Mouse (Mus musculus) ES-Bruce4 (cell line): ENCODE data around the gene Itga9. TPM values are rescaled to one million over a fixed set of nuclear protein-coding genes. Genes with fewer than 3 reads are reported as not detected.

Source experiments
- H3K27ac ChIP-seq: 2 replicates; pipeline ENCODE4 v1.5.1; 2012; ENCODE audit warnings: low read length, inconsistent platforms; ENCODE audit not compliant: insufficient read depth
- H3K27me3 ChIP-seq: 2 replicates; pipeline ENCODE4 v1.6.1; 2012; ENCODE audit warnings: mild to moderate bottlenecking, low read length, inconsistent platforms; ENCODE audit not compliant: control insufficient read depth, poor library complexity, insufficient read depth, severe bottlenecking
- H3K36me3 ChIP-seq: 2 replicates; pipeline ENCODE4 v1.6.1; 2012; ENCODE audit warnings: inconsistent platforms, mild to moderate bottlenecking, low read length, moderate library complexity; ENCODE audit not compliant: control insufficient read depth, poor library complexity, insufficient read depth, severe bottlenecking
- H3K4me1 ChIP-seq: one replicate; pipeline ENCODE4 v1.8.1; 2011; ENCODE audit warnings: low read length; ENCODE audit not compliant: control insufficient read depth, insufficient read depth
- H3K4me3 ChIP-seq: 2 replicates; pipeline ENCODE4 v1.5.1; 2011; ENCODE audit warnings: low read depth, mild to moderate bottlenecking, low read length
- H3K9ac ChIP-seq: 2 replicates; pipeline ENCODE4 v1.6.1; 2012; ENCODE audit warnings: low read depth, mild to moderate bottlenecking, inconsistent platforms; ENCODE audit not compliant: poor library complexity, severe bottlenecking
- H3K9me3 ChIP-seq: replicated peaks from 2 replicates; pipeline ENCODE4 v1.6.1; 2012; ENCODE audit warnings: mild to moderate bottlenecking, low read length, inconsistent platforms; ENCODE audit not compliant: control insufficient read depth, poor library complexity, insufficient read depth, severe bottlenecking
- CTCF ChIP-seq: IDR thresholded peaks from one replicate; pipeline ENCODE4 v1.8.1; 2011; ENCODE audit warnings: low read depth, low read length
- EP300 ChIP-seq: IDR thresholded peaks from 2 replicates; pipeline ENCODE4 v1.6.1; 2011; ENCODE audit warnings: low read depth, low read length; ENCODE audit not compliant: insufficient read depth
- POLR2A ChIP-seq: IDR thresholded peaks from one replicate; pipeline ENCODE4 v1.8.1; 2011; ENCODE audit warnings: low read length; ENCODE audit not compliant: insufficient read depth
- polyA plus RNA-seq: library from polyadenylated mRNA; stranded (reverse); fragments of >200 nt; gene quantifications from 2 replicates; pipeline ENCODE4 v1.2.4, GENCODE M21; 2011; ENCODE audit warnings: low read depth; ENCODE audit not compliant: missing spikeins, insufficient read depth, insufficient read length

Itga9 gene
- polyA plus RNA-seq, 1 experiment: 5.2 TPM

DNA sequence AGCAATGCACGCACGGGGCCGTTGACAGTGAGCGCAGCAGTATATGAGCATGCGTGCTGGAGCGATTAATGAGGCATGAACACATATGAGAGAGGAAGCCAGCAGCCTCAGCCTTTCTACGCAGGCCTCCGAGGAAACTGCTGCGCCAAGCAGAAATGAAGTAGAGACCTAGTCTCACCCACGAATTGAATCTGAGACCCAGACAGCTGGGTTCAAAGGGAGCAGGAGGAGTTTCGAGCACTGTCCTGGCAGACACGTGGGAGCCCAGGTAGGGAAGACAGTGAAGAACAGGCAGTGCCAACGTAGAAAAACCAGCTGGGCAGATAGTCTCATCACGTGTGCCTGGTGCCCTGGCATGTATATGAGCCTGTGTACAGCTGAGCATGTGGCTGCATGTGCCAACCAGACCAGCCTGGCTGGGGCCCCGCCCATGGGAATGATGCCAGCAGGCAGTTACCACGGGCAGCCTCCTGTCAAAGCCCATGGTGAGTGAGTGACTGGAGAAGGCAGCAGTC, 313.2 kb downstream of the Itga9 start:
- Histone ChIP-seq H3K9me3 (no peaks in the 10 kb centered on the region), H3K27ac (no peak overlapping the region), H3K4me1 (no peaks in the 10 kb centered on the region), H3K4me3 (no peak overlapping the region), H3K36me3 (no peaks in the 10 kb centered on the region), H3K27me3 (no peaks in the 10 kb centered on the region), H3K9ac (no peak overlapping the region)
- TF ChIP-seq POLR2A: no peak
- no peak for TF ChIP-seq EP300
- TF ChIP-seq CTCF: no peak

DNA sequence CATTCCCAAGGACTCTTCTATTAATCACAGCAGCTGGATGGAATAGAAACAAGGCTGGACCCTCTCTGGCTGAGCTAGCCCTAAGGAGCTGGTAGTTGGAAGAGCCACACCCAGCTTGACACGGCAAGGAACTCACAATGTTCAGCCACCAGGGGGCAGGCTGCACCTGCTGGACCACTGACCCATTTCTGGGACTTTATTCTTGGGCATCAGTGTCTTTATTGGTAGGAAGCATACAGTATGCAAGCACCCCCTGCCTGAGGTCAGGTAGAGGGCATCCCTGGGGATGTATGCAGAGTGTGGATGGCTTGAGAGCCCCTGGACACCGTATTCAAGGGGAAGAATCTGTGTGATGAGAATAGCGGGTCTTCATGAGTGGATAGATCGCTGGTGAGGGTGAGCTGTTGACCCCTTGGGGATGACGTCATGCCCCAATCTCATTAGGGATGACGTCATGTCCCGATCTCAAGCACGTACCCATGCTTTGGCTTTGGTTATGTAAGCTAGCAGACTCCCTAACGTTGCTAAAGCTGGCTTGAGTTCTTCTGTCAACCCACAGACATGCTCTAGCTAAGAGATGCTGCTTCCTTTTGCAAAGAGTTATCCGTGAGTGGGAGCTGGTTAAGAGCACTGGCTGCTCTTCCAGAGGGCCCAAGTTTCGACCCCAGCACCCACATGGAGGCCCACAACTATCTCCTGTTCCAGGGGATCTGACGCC, 314.5 kb downstream of the Itga9 start:
- peak; percentile 44; the same call in 1 of the 2 replicates for TF ChIP-seq EP300
- TF ChIP-seq POLR2A: no peak
- TF ChIP-seq CTCF: peak; percentile 97
- Histone ChIP-seq H3K36me3 (no peaks in the 10 kb centered on the region), H3K9ac (no peak overlapping the region), H3K4me1 (no peaks in the 10 kb centered on the region), H3K27me3 (no peaks in the 10 kb centered on the region), H3K27ac (no peak overlapping the region), H3K4me3 (no peak overlapping the region), H3K9me3 (no peaks in the 10 kb centered on the region)

DNA sequence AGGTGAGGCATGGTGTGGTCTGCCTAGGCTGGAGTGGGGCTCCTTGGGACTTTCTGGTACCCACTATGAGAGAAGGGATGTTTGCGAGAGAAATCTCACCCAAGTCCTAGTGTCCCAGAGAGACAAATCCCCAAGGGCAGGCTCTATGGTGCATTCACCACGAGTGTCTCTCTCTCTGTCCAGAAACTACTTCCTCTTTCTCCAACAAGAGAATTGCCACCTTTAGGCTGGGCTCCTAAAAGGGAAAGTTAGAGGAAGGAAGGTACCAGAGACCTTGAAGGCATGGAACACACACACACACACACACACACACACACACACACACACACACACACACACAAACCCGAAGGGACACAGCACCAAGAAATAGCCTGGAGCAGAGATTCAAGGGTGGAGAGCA, 315.4 kb downstream of the Itga9 start:
- H3K27me3 ChIP-seq: 0 out of 2 replicates have a peak, but pooled peaks cover 4% of the 10 kb centered on the region
- TF ChIP-seq EP300 (no peak), POLR2A (no peak), CTCF (no peak)

DNA sequence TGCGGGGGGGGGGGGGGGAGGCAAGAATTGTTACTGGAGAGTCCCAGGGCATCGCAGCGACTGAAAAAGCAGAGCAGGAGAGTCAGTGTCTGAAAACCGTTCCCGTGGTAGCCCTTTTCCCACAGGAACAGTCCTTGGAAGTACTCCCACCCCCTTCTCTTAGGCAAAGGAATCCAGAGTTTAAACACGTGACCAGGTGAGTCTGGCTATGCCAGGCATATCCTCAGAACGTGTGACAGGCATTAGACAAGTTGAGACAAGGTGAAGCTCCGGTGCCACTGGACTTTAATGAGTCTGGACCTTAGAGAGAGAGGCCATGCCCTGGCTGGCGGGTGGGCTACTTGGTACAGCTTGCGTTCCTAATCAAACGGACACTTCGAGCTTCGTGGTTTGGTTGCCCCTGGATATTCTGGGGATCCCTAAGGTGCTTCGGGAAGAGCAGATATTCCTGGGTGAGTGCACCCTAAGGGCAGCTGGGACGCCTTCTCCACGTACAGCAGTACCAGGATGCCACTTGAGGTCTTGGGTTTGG, 318.1 kb downstream of the Itga9 start:
- Histone ChIP-seq H3K4me3 (peak overlapping the region; percentile 78), H3K4me1 (no peaks in the 10 kb centered on the region), H3K9me3 (no peaks in the 10 kb centered on the region), H3K36me3 (no peaks in the 10 kb centered on the region), H3K27me3 (0 out of 2 replicates have a peak, but pooled peaks cover 4% of the 10 kb centered on the region), H3K27ac (no peak overlapping the region), H3K9ac (peak overlapping the region; percentile 68)
- TF ChIP-seq CTCF: no peak
- TF ChIP-seq POLR2A: no peak
- TF ChIP-seq EP300: no peak

More for the DNA sequence above, 315.4 kb downstream of the Itga9 start:
- Histone ChIP-seq H3K9ac (no peak overlapping the region), H3K9me3 (no peaks in the 10 kb centered on the region), H3K36me3 (no peaks in the 10 kb centered on the region), H3K27ac (no peak overlapping the region), H3K4me3 (no peak overlapping the region), H3K4me1 (no peaks in the 10 kb centered on the region)

DNA sequence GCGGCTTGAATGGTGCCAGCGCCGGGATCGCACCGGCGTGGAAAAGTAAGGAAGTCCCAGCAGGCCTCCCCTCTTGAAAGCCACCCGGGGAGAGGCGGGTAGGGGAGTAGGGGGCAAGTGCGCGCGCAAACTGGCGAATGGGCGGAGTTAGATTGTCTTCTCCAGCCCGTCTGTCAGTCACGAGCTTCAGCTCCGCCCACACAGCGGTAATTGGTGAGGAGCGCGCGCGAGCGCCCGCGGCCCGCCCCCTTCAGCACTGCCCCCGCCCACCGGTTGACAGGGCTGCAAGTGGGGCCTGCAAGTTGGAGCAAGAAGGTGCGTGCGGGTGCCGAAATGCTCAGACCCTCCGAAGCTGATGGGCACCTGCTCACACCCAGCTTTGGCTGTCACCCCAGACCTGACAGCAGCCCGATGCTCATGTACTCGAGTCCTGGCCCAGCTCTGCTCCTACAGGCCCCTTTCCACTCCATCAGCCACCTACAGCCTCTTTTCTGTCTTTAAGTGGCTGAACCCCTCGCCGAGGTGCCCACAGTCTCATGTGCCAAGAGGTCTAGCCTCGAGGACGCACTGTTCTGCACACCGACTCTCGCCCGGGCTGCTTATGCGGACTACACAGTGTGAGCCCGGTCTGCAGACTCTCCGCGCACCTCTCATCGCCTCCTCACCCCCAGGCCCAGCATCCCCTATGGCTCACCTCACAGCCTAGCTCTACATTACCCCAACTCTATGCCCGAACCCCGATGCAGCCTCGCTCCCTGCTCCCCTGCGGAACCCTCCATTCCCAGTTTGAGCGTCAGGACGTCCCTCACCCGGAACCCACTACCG, 319.0 kb downstream of the Itga9 start:
- no peak for TF ChIP-seq CTCF
- 0 out of 2 replicates have a peak, but pooled peaks have one; percentile 1 for TF ChIP-seq EP300
- TF ChIP-seq POLR2A: no peak

DNA sequence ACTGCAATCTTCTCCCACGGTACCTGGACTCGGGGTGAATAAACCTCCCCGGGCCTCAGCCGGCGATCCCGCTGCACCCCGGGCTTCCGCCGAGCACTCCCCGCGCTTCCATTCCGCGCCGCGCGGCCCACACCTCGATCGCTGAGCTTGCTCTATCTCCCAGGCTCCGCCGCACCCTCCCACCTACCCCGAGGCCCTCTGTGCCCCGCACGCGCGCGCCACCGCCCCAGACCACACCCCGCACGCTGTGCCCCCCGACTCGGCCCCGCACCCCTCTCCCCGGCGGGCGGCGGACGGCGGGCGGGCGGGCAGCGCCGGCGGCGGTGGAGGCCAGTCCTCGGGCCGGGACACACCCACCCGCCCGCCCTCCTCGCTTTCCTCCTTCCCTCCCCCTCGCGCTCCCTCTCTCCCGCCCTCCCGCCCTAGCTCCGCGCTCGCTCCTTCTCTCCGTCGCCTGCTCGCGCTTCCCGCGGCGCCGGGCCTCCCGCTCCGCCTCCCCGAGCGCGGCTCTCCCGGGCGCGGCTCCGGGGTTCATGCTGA, 319.7 kb downstream of the Itga9 start, which contains the start of gene Ctdspl:
Gene Ctdspl (plus strand): TSS at position 343 of the 540 bp plus-strand sequence.
- H3K36me3 ChIP-seq: no peaks in the 10 kb centered on the region
- TF ChIP-seq CTCF (no peak), POLR2A (no peak), EP300 (no peak)
- H3K9me3 ChIP-seq: no peaks in the 10 kb centered on the region
- no peak within 1 kb of the TSS for H3K27ac ChIP-seq
- peak within 1 kb of the TSS; percentile 82 for H3K9ac ChIP-seq
- H3K4me1 ChIP-seq: no peaks in the 10 kb centered on the region
- H3K27me3 ChIP-seq: 0 out of 2 replicates have a peak, but pooled peaks cover 4% of the 10 kb centered on the region
- peak within 1 kb of the TSS; percentile 82 for H3K4me3 ChIP-seq

More for the DNA sequence above, 319.0 kb downstream of the Itga9 start:
- Histone ChIP-seq H3K4me1 (no peaks in the 10 kb centered on the region), H3K9ac (peak overlapping the region; percentile 82), H3K4me3 (peak overlapping the region; percentile 82), H3K27me3 (0 out of 2 replicates have a peak, but pooled peaks cover 4% of the 10 kb centered on the region), H3K36me3 (no peaks in the 10 kb centered on the region), H3K9me3 (no peaks in the 10 kb centered on the region), H3K27ac (no peak overlapping the region)
